Mouse (Mus musculus) limb, embryonic 12.5 days (tissue): Measurements from ENCODE around the gene Ctnnal1. TPM values are rescaled to one million over a fixed set of nuclear protein-coding genes. Genes with fewer than 3 reads are reported as not detected.

Experiments
- ATAC-seq: fragments of 200-750 bp; cut with Nextera tagmentation; 2 replicates; pipeline ENCODE4 v1.8.0; 2017; ENCODE audit warnings: low read depth, moderate TSS enrichment; ENCODE audit not compliant: insufficient number of reproducible peaks, insufficient read depth, low FRiP score, low TSS enrichment
- H3K27ac ChIP-seq: fragments of 300-500 bp; sonication (generic); 2 replicates; pipeline ENCODE4 v1.5.1; 2016; ENCODE audit warnings: mild to moderate bottlenecking, moderate library complexity
- H3K27me3 ChIP-seq: fragments of 300-500 bp; sonication (generic); 2 replicates; pipeline ENCODE4 v1.6.1; 2016; ENCODE audit warnings: mild to moderate bottlenecking, moderate library complexity
- H3K36me3 ChIP-seq: fragments of 300-500 bp; sonication (generic); 2 replicates; pipeline ENCODE4 v1.6.1; 2016; ENCODE audit warnings: mild to moderate bottlenecking, moderate library complexity
- H3K4me1 ChIP-seq: fragments of 300-500 bp; sonication (generic); replicated peaks from 2 replicates; pipeline ENCODE4 v1.6.1; 2016
- H3K4me2 ChIP-seq: fragments of 300-500 bp; sonication (generic); 2 replicates; pipeline ENCODE4 v1.6.1; 2016; ENCODE audit warnings: mild to moderate bottlenecking, moderate library complexity
- H3K4me3 ChIP-seq: fragments of 300-500 bp; sonication (generic); replicated peaks from 2 replicates; pipeline ENCODE4 v1.5.1; 2016; ENCODE audit warnings: mild to moderate bottlenecking
- H3K9ac ChIP-seq: fragments of 300-500 bp; sonication (generic); replicated peaks from 2 replicates; pipeline ENCODE4 v1.6.1; 2016; ENCODE audit warnings: mild to moderate bottlenecking, moderate library complexity
- H3K9me3 ChIP-seq: fragments of 300-500 bp; sonication (generic); 2 replicates; pipeline ENCODE4 v1.6.1; 2016; ENCODE audit warnings: mild to moderate bottlenecking, moderate library complexity
- WGBS: fragments of 180-500 bp; shearing (Covaris S2); methylation state at CpG from one replicate; pipeline ENCODE4 v1.1.7; 2016; 5-methylcytosine and 5-hydroxymethylcytosine counted together
- polyA plus RNA-seq: library from polyadenylated mRNA; unstranded; fragments of >200 nt; fragmentation: Nextera tagmentation; extraction: Ambion mirVana; gene quantifications from 2 replicates; pipeline ENCODE4 v1.2.1, GENCODE M21; 2016

Ctnnal1 gene
- polyA plus RNA-seq, 1 experiment from 2014 or later: 40.4 TPM

- Histone ChIP-seq H3K27ac (no peak overlapping the region), H3K4me2 (no peak overlapping the region), H3K9me3 (no peaks in the 10 kb centered on the region), H3K4me3 (no peak overlapping the region), H3K27me3 (no peaks in the 10 kb centered on the region), H3K9ac (no peak overlapping the region), H3K36me3 (no peaks in the 10 kb centered on the region), H3K4me1 (peaks cover 9% of the 10 kb centered on the region)
- WGBS: 77% methylated on average over 9 of the region's 9 CpGs
- ATAC-seq: no peak
Measured at GRCm38 (mm10) chr4:56858733-56859132, 6.3 kb downstream of the Ctnnal1 start.

- Histone ChIP-seq H3K27ac (no peak overlapping the region), H3K4me1 (no peaks in the 10 kb centered on the region), H3K27me3 (no peaks in the 10 kb centered on the region), H3K9ac (no peak overlapping the region), H3K4me2 (no peak overlapping the region), H3K36me3 (no peaks in the 10 kb centered on the region), H3K4me3 (no peak overlapping the region), H3K9me3 (no peaks in the 10 kb centered on the region)
- ATAC-seq: no peak
- WGBS: 87% methylated on average over 8 of the region's 8 CpGs
Measured at GRCm38 (mm10) chr4:56856371-56856949, 8.5 kb downstream of the Ctnnal1 start.

- ATAC-seq: no peak
Measured at GRCm38 (mm10) chr4:56855935-56856334, 9.1 kb downstream of the Ctnnal1 start.

GRCm38 (mm10) chr4:56850724-56851123 is 14.3 kb downstream of the Ctnnal1 start:
- Histone ChIP-seq H3K4me2 (no peak overlapping the region), H3K4me3 (no peak overlapping the region), H3K9ac (no peak overlapping the region), H3K9me3 (no peaks in the 10 kb centered on the region), H3K27me3 (no peaks in the 10 kb centered on the region), H3K36me3 (peaks cover 13% of the 10 kb centered on the region; the same call in 1 of the 2 replicates), H3K27ac (no peak overlapping the region), H3K4me1 (no peaks in the 10 kb centered on the region)
- WGBS: 37% methylated on average over 6 of the region's 6 CpGs
- no peak for ATAC-seq

More at GRCm38 (mm10) chr4:56855935-56856334, 9.1 kb downstream of the Ctnnal1 start:
- Histone ChIP-seq H3K9ac (no peak overlapping the region), H3K27ac (no peak overlapping the region), H3K4me2 (no peak overlapping the region), H3K9me3 (no peaks in the 10 kb centered on the region), H3K4me1 (no peaks in the 10 kb centered on the region), H3K27me3 (no peaks in the 10 kb centered on the region), H3K36me3 (no peaks in the 10 kb centered on the region), H3K4me3 (no peak overlapping the region)
- 94% methylated on average over 5 of the region's 5 CpGs for WGBS

GRCm38 (mm10) chr4:56848044-56848443 is 16.9 kb downstream of the Ctnnal1 start:
- peaks cover 31% of the 10 kb centered on the region for H3K36me3 ChIP-seq
- no peak overlapping the region for H3K9ac ChIP-seq
- no peak for ATAC-seq
- 88% methylated on average over 6 of the region's 6 CpGs for WGBS
- H3K4me2 ChIP-seq: no peak overlapping the region
- no peaks in the 10 kb centered on the region for H3K4me1 ChIP-seq
- H3K27me3 ChIP-seq: no peaks in the 10 kb centered on the region
- no peak overlapping the region for H3K27ac ChIP-seq
- no peak overlapping the region for H3K4me3 ChIP-seq
- peaks cover 7% of the 10 kb centered on the region for H3K9me3 ChIP-seq

GRCm38 (mm10) chr4:56847400-56847799 is 17.6 kb downstream of the Ctnnal1 start:
- Histone ChIP-seq H3K9ac (no peak overlapping the region), H3K4me3 (no peak overlapping the region), H3K27me3 (no peaks in the 10 kb centered on the region), H3K27ac (no peak overlapping the region), H3K9me3 (peaks cover 7% of the 10 kb centered on the region), H3K4me1 (no peaks in the 10 kb centered on the region), H3K36me3 (peaks cover 35% of the 10 kb centered on the region), H3K4me2 (no peak overlapping the region)
- 88% methylated on average over 3 of the region's 3 CpGs for WGBS
- ATAC-seq: no peak

GRCm38 (mm10) chr4:56845896-56846533 is 19.0 kb downstream of the Ctnnal1 start:
- Histone ChIP-seq H3K36me3 (peaks cover 38% of the 10 kb centered on the region), H3K4me1 (no peaks in the 10 kb centered on the region), H3K4me3 (no peak overlapping the region), H3K4me2 (no peak overlapping the region), H3K9me3 (peaks cover 7% of the 10 kb centered on the region), H3K27me3 (no peaks in the 10 kb centered on the region), H3K9ac (no peak overlapping the region), H3K27ac (no peak overlapping the region)
- no peak for ATAC-seq
- 71% methylated on average over 12 of the region's 12 CpGs for WGBS

- Histone ChIP-seq H3K27me3 (no peaks in the 10 kb centered on the region), H3K4me2 (no peak overlapping the region), H3K27ac (no peak overlapping the region), H3K36me3 (peaks cover 49% of the 10 kb centered on the region), H3K9me3 (peaks cover 7% of the 10 kb centered on the region), H3K4me1 (no peaks in the 10 kb centered on the region), H3K4me3 (no peak overlapping the region), H3K9ac (no peak overlapping the region)
- no peak for ATAC-seq
- 90% methylated on average over 4 of the region's 4 CpGs for WGBS
Measured at GRCm38 (mm10) chr4:56844911-56845310, 20.1 kb downstream of the Ctnnal1 start.

GRCm38 (mm10) chr4:56843963-56844362 is 21.0 kb downstream of the Ctnnal1 start:
- peaks cover 49% of the 10 kb centered on the region for H3K36me3 ChIP-seq

GRCm38 (mm10) chr4:56842501-56842900 is 22.5 kb downstream of the Ctnnal1 start:
- Histone ChIP-seq H3K4me2 (no peak overlapping the region), H3K9ac (no peak overlapping the region), H3K27me3 (no peaks in the 10 kb centered on the region), H3K27ac (no peak overlapping the region), H3K9me3 (peaks cover 7% of the 10 kb centered on the region), H3K36me3 (peaks cover 61% of the 10 kb centered on the region), H3K4me1 (no peaks in the 10 kb centered on the region), H3K4me3 (no peak overlapping the region)
- WGBS: 86% methylated on average over 7 of the region's 7 CpGs
- ATAC-seq: no peak

More at GRCm38 (mm10) chr4:56843963-56844362, 21.0 kb downstream of the Ctnnal1 start:
- Histone ChIP-seq H3K4me1 (no peaks in the 10 kb centered on the region), H3K4me3 (no peak overlapping the region), H3K4me2 (no peak overlapping the region), H3K27me3 (no peaks in the 10 kb centered on the region), H3K9ac (no peak overlapping the region), H3K27ac (no peak overlapping the region), H3K9me3 (peaks cover 7% of the 10 kb centered on the region)
- ATAC-seq: no peak
- WGBS: 88% methylated on average over 2 of the region's 2 CpGs

- H3K27me3 ChIP-seq: no peaks in the 10 kb centered on the region
- H3K27ac ChIP-seq: no peak overlapping the region
- WGBS: 89% methylated on average over 3 of the region's 3 CpGs
- peaks cover 64% of the 10 kb centered on the region for H3K36me3 ChIP-seq
- H3K4me1 ChIP-seq: no peaks in the 10 kb centered on the region
- H3K4me3 ChIP-seq: no peak overlapping the region
- ATAC-seq: no peak
- H3K9me3 ChIP-seq: peaks cover 7% of the 10 kb centered on the region
- H3K9ac ChIP-seq: no peak overlapping the region
- no peak overlapping the region for H3K4me2 ChIP-seq
Measured at GRCm38 (mm10) chr4:56840297-56840696, 24.7 kb downstream of the Ctnnal1 start.

- ATAC-seq: no peak
- H3K27me3 ChIP-seq: no peaks in the 10 kb centered on the region
- H3K4me2 ChIP-seq: no peak overlapping the region
- H3K9me3 ChIP-seq: no peaks in the 10 kb centered on the region
- 85% methylated on average over 6 of the region's 6 CpGs for WGBS
- no peaks in the 10 kb centered on the region for H3K4me1 ChIP-seq
- H3K9ac ChIP-seq: no peak overlapping the region
- H3K36me3 ChIP-seq: peaks cover 69% of the 10 kb centered on the region
- no peak overlapping the region for H3K4me3 ChIP-seq
- H3K27ac ChIP-seq: no peak overlapping the region
Measured at GRCm38 (mm10) chr4:56837661-56838060, 27.3 kb downstream of the Ctnnal1 start.
